Mouse (Mus musculus) kidney, postnatal 10 days (tissue): Measurements from ENCODE around the gene Krt5.
"Not testable (repeated sequence)": the region's sequence is repeated elsewhere in the genome, so short reads cannot be mapped to it uniquely, and the experiment has no call there.

ENCODE experiments used
- DNase-seq: peaks from one replicate; pipeline ENCODE4 v3.0.0; 2021; ENCODE audit warnings: mixed read lengths

Krt5 gene

GRCm38 (mm10) chr15:101712720-101713119, at the start of gene Krt5:
Krt5 (minus strand) TSS chr15:101712898.
- no peak for DNase-seq

- DNase-seq = no peak
These were observed 30.0 kb upstream of the Krt5 start, which contains the start of gene Krt71 for GRCm38 (mm10) chr15:101742711-101743110. Krt71 (minus strand) TSS chr15:101743109.

- DNase-seq = no peak
These were observed 25.1 kb upstream of the Krt5 start for GRCm38 (mm10) chr15:101737786-101738185.

- DNase-seq = no peak
These were observed 18.0 kb upstream of the Krt5 start for GRCm38 (mm10) chr15:101730653-101731052.

- no peak for DNase-seq
These were observed 12.0 kb upstream of the Krt5 start for GRCm38 (mm10) chr15:101724686-101725085.

- DNase-seq = no peak
These were observed 3.1 kb upstream of the Krt5 start for GRCm38 (mm10) chr15:101715831-101716230.

GRCm38 (mm10) chr15:101714356-101714755, 1.7 kb upstream of the Krt5 start:
- no peak for DNase-seq

GRCm38 (mm10) chr15:101713731-101714130, 1.0 kb upstream of the Krt5 start:
- no peak for DNase-seq

GRCm38 (mm10) chr15:101708683-101709082, 4.0 kb downstream of the Krt5 start:
- no peak for DNase-seq

- no peak for DNase-seq
These were observed 5.2 kb downstream of the Krt5 start for GRCm38 (mm10) chr15:101707454-101707853.

GRCm38 (mm10) chr15:101704066-101704465, 8.6 kb downstream of the Krt5 start:
- DNase-seq = peak; percentile 32

- DNase-seq = no peak
These were observed 10.3 kb downstream of the Krt5 start for GRCm38 (mm10) chr15:101702380-101702779.

- no peak for DNase-seq
These were observed 12.8 kb downstream of the Krt5 start for GRCm38 (mm10) chr15:101699866-101700265.

GRCm38 (mm10) chr15:101699192-101699591, 13.5 kb downstream of the Krt5 start:
- no peak for DNase-seq

GRCm38 (mm10) chr15:101697326-101698188, 15.1 kb downstream of the Krt5 start:
- DNase-seq = no peak

- DNase-seq = no peak
These were observed 18.5 kb downstream of the Krt5 start, which contains the start of gene Krt6a for GRCm38 (mm10) chr15:101694207-101694606. Krt6a (minus strand) TSS chr15:101694307.

GRCm38 (mm10) chr15:101690460-101690859, 22.2 kb downstream of the Krt5 start:
- not testable (repeated sequence) for DNase-seq

GRCm38 (mm10) chr15:101688161-101688560, 24.5 kb downstream of the Krt5 start:
- DNase-seq = no peak

- DNase-seq = no peak
These were observed 32.5 kb downstream of the Krt5 start, which contains the start of gene Krt6b for GRCm38 (mm10) chr15:101680187-101680586. Krt6b (minus strand) TSS chr15:101680287.

GRCm38 (mm10) chr15:101675978-101676377, 36.7 kb downstream of the Krt5 start:
- no peak for DNase-seq
